Mouse (Mus musculus) thymus, postnatal 0 days (tissue): Measurements from ENCODE around the gene Slco1c1. TPM values are rescaled to one million over a fixed set of nuclear protein-coding genes. Genes with fewer than 3 reads are reported as not detected.

Experiments
- DNase-seq: peaks from one replicate; pipeline ENCODE4 v3.0.0-alpha.2; 2015; ENCODE audit warnings: low spot score
- polyA plus RNA-seq: library from polyadenylated mRNA; unstranded; fragments of >200 nt; fragmentation: Nextera tagmentation; extraction: Ambion mirVana; gene quantifications from 2 replicates; pipeline ENCODE4 v1.2.1, GENCODE M21; 2015

The Slco1c1 gene
- polyA plus RNA-seq, result 0.04 TPM in 1 of 2 replicates, not detected in the other

- no peak for DNase-seq
Measured at GRCm38 (mm10) chr6:141523747-141524640, at the start of gene Slco1c1. Slco1c1 (plus strand) TSS chr6:141524368.

GRCm38 (mm10) chr6:141474696-141475095, 49.5 kb upstream of the Slco1c1 start:
- no peak for DNase-seq

GRCm38 (mm10) chr6:141485302-141486021, 38.7 kb upstream of the Slco1c1 start:
- DNase-seq, result no peak

DNA sequence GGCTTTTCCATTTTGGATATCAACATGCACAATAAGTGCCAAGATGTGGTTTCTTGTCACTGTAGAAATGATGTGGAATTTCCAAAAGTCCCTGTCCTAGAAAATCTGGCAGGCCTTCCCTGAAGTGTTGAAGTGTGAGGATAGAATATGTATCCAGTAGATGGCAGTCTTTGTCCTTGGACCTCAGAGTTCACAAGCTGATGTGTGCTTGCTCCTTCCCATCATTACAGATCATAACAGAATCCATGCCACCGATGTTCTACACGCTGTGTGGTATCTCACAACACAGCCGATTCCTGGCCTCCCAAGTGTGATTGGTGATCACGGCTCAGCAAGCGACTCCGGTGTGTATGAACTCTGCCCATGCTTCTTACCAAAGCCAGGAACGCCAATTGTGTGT, 36.9 kb upstream of the Slco1c1 start:
- no peak for DNase-seq

DNA sequence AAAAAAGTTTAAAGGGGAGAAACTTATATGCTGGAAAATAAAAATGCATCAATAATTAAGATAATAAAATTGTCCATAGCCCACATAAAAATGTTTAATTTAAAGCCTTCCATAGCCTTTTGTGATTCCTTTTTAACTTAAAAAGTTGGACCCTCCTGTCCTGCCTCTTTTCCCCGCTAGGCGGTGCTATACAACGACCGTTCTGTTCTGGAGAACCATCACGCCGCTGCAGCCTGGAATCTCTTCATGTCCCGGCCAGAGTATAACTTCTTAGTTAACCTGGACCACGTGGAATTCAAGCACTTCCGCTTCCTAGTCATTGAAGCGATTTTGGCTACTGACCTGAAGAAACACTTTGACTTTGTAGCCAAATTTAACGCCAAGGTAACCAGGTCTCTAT, 35.5 kb upstream of the Slco1c1 start:
- DNase-seq, result peak; percentile 22

GRCm38 (mm10) chr6:141494909-141495308, 29.3 kb upstream of the Slco1c1 start:
- DNase-seq, result no peak

- no peak for DNase-seq
Measured at GRCm38 (mm10) chr6:141495634-141496418, 28.3 kb upstream of the Slco1c1 start.

- DNase-seq, result no peak
Measured at GRCm38 (mm10) chr6:141499511-141499910, 24.7 kb upstream of the Slco1c1 start.

DNA sequence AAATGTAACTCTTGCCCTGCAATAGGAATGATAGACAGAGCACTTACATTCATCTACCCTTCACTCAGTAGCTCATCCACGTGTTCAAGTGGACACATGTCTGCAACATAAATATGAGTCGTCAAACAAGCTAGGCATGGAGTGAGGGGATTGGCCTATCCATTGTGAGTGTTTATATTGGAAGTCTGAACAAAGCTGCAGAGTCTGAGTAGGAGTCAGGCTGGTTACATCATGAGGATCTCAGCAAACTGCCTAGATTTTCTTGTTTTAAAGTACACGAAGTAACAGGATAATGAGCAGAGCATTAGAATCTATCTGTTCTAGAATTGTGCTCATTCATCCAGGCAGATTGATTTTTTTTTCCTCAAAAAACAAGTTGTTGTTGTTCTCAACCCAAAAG, 23.0 kb upstream of the Slco1c1 start:
- no peak for DNase-seq

GRCm38 (mm10) chr6:141522541-141522940, 1.6 kb upstream of the Slco1c1 start:
- DNase-seq, result no peak

DNA sequence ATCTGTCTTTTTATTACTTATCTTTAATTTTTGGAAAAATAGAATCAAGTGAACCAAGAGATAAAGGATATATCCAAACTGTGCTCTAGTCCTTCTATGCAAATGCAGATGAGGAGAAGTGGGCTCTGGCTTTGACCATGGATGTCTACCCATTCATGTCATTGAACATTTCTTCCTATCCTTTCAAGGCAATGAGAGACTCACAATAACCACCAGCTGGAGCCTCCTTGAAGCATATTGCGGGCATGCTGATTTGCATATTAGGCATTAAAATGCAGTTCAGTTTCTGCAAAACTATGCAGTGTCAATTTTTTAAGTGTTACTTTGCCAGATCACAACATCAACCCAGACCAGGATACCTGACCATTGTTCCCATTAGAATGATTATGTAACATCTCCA, 1.6 kb downstream of the Slco1c1 start:
- no peak for DNase-seq

GRCm38 (mm10) chr6:141530865-141531264, 6.7 kb downstream of the Slco1c1 start:
- DNase-seq, result no peak

- DNase-seq, result no peak
Measured at GRCm38 (mm10) chr6:141537298-141537697, 13.1 kb downstream of the Slco1c1 start.

GRCm38 (mm10) chr6:141541136-141541535, 17.0 kb downstream of the Slco1c1 start:
- no peak for DNase-seq

GRCm38 (mm10) chr6:141543344-141543743, 19.2 kb downstream of the Slco1c1 start:
- DNase-seq, result no peak

DNA sequence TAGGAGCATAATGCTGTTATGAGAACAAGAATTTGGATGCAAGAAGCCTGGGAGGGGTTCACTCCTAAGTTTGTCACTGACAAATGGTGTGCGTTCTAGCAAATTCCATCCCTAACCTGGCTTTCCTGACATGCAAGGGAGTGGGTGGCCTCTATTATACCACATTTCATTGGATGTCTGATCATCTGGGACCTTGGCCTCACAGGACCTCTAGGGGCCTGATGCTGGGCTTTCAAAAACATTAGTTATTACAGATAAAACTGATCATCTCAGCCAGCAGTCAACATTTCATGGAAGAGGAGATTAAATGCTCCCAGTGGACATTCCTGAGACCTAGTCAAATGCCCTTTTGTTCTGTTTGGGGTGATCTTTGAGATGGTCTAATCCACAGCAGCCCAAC, 34.0 kb downstream of the Slco1c1 start:
- DNase-seq, result no peak

GRCm38 (mm10) chr6:141567366-141567765, 43.2 kb downstream of the Slco1c1 start:
- DNase-seq, result no peak

DNA sequence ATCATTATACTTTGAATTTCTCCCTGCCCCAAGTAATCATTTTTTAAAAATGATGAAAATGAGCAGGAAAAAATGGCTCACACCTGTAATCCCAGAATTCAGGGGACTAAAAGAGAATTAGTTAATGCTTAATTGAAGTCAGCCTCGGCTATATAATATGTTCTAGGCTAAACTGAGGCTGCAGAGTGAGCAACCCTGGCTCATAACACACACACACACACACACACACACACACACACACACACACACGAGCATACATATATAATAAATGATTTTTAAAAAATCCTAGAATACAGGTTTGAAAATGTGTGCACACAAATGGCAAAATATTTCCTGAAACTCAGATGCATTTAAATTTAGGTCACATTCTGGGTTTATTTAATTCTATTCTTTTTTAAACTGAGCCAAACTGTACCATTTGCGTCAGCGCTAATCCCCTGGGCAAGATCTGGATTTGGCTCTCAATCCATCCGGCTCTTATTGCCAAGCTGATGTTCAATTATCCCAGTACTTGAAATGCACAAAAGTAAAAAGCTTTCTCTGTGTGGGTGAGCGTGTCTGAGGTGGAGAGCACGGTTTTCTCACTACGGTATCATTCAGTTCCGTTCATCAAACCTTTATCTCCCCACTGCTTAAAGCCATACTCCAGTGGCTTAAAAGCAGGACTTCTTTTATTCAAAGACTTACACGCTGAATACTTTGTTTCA, 43.8 kb downstream of the Slco1c1 start:
- no peak for DNase-seq

DNA sequence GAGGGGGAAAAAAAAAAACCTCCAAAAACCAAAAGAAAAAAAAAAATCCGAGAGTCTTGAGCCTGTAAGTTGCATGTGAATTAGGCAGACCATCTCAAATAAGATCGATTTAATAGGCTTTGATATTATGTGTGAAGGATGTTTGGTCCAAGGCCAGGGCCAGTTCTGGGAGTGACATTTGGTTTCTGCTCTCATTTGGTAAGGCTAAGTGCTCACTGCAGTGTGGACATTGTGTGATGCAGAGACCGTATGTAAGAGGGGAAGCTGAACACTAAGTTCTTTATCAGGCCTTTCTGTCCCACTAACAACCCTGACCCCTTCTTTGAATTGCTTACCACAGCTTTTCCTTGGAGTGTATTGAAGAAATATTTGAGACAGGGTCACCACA, 44.4 kb downstream of the Slco1c1 start:
- no peak for DNase-seq

- DNase-seq, result no peak
Measured at GRCm38 (mm10) chr6:141576646-141577200, 52.6 kb downstream of the Slco1c1 start.
